In genomic region chr19:47755625-47756024, GRCm38 (mm10) we compare ENCODE assay signal across 10 mouse cellular contexts. TPM values are rescaled to one million over a fixed set of nuclear protein-coding genes. Genes with fewer than 3 reads are reported as not detected.
DNase-seq lines count a peak whose midpoint lies in the region; ATAC-seq and TF ChIP-seq lines count a peak whose summit lies in the region.
"Had no signal": no experiment of that assay in that cellular context is flagged by ENCODE, and none has a peak within 500 bp of the region (broad histone marks: within the 10 kb centered on the region; RNA-seq: fewer than 3 reads in every experiment).

No protein-coding gene starts in this region.

- no peaks in the 10 kb centered on the region for H3K27me3 ChIP-seq in thymus, adult 2 months (ENCODE audit: control insufficient read depth, insufficient read depth, low read length)
- H3K27me3 ChIP-seq in heart, embryonic 12.5 days (replicated peaks) = no peaks in the 10 kb centered on the region
- H3K27me3 ChIP-seq in liver, embryonic 15.5 days = no peaks in the 10 kb centered on the region
- H3K27me3 ChIP-seq in stomach, postnatal 0 days (ENCODE audit: control insufficient read depth, insufficient read depth, low read length) = no peaks in the 10 kb centered on the region
- H3K27me3 ChIP-seq: embryonic facial prominence, embryonic 12.5 days; hindbrain, embryonic 15.5 days had no signal

- ATAC-seq in heart, embryonic 12.5 days (ENCODE audit: insufficient number of reproducible peaks, low FRiP score) = no peak
- no peak for ATAC-seq in liver, embryonic 15.5 days (ENCODE audit: insufficient read depth)
- peak; percentile 53; the same call in 1 of the 2 replicates for ATAC-seq in stomach, postnatal 0 days (ENCODE audit: low FRiP score, low TSS enrichment)

- H3K27ac ChIP-seq in thymus, adult 2 months (ENCODE audit: control insufficient read depth, insufficient read depth, low read length) = no peak overlapping the region
- no peak overlapping the region for H3K27ac ChIP-seq in heart, embryonic 12.5 days (ENCODE audit: poor library complexity, severe bottlenecking)
- H3K27ac ChIP-seq in liver, embryonic 15.5 days (replicated peaks) = no peak overlapping the region
- H3K27ac ChIP-seq in stomach, postnatal 0 days (replicated peaks) = no peak overlapping the region
- H3K27ac ChIP-seq: embryonic facial prominence, embryonic 12.5 days; hindbrain, embryonic 15.5 days had no signal

- H3K9me3 ChIP-seq in heart, embryonic 12.5 days (replicated peaks) = no peaks in the 10 kb centered on the region
- H3K9me3 ChIP-seq in liver, embryonic 15.5 days (replicated peaks) = no peaks in the 10 kb centered on the region
- no peaks in the 10 kb centered on the region for H3K9me3 ChIP-seq in stomach, postnatal 0 days (ENCODE audit: control insufficient read depth, low read length)
- H3K9me3 ChIP-seq: embryonic facial prominence, embryonic 12.5 days; hindbrain, embryonic 15.5 days had no signal

- no peak for TF ChIP-seq EP300 in stomach, postnatal 0 days (optimal IDR thresholded peaks at IDR 0.05)

- DNase-seq in thymus, adult 2 months = no peak
- DNase-seq in thymus, postnatal 0 days (ENCODE audit: low spot score) = no peak
- DNase-seq in stomach, postnatal 0 days (ENCODE audit: low spot score) = peak; percentile 20
- DNase-seq in cerebellum, adult 9-10 months = no peak
- no peak for DNase-seq in layer of hippocampus, postnatal 10 days (ENCODE audit: low spot score in 2 of 2)
- DNase-seq in left cerebral cortex, postnatal 14 days (ENCODE audit: low spot score in 2 of 2) = no peak

- H3K9ac ChIP-seq in heart, embryonic 12.5 days = no peak overlapping the region
- H3K9ac ChIP-seq in liver, embryonic 15.5 days = no peak overlapping the region
- no peak overlapping the region for H3K9ac ChIP-seq in stomach, postnatal 0 days (ENCODE audit: low read length)
- H3K9ac ChIP-seq: embryonic facial prominence, embryonic 12.5 days; hindbrain, embryonic 15.5 days had no signal

- no peak for TF ChIP-seq POLR2A in thymus, adult 2 months (IDR thresholded peaks at IDR 0.05; ENCODE audit: control insufficient read depth, extremely low read depth, insufficient read depth, low read length, poor library complexity)

- H3K4me3 ChIP-seq in thymus, adult 2 months (ENCODE audit: control insufficient read depth, insufficient read depth, low read length) = peak overlapping the region; percentile 37
- peak overlapping the region; percentile 34 for H3K4me3 ChIP-seq in heart, embryonic 12.5 days
- no peak overlapping the region for H3K4me3 ChIP-seq in liver, embryonic 15.5 days (replicated peaks)
- no peak overlapping the region; the same call in 1 of the 2 replicates for H3K4me3 ChIP-seq in stomach, postnatal 0 days (ENCODE audit: low read depth, low read length)
- H3K4me3 ChIP-seq: embryonic facial prominence, embryonic 12.5 days; hindbrain, embryonic 15.5 days had no signal

- 88% methylated on average over 19 of the region's 19 CpGs for WGBS in thymus, adult 2 months
- WGBS in heart, embryonic 12.5 days = 39% methylated on average over 19 of the region's 19 CpGs
- 58% methylated on average over 19 of the region's 19 CpGs for WGBS in liver, embryonic 15.5 days (ENCODE audit: insufficient replicate concordance)
- 62% methylated on average over 19 of the region's 19 CpGs for WGBS in stomach, postnatal 0 days

- no peak for TF ChIP-seq CTCF in thymus, adult 2 months (IDR thresholded peaks at IDR 0.05; ENCODE audit: borderline replicate concordance, control insufficient read depth, extremely low read depth, insufficient read depth, low read length, poor library complexity)
- 0 out of 2 replicates have a peak, but pooled peaks have one; percentile 5 for TF ChIP-seq CTCF in stomach, postnatal 0 days (IDR thresholded peaks at IDR 0.05; ENCODE audit: low read depth)

- H3K4me2 ChIP-seq in heart, embryonic 12.5 days = peak overlapping the region; percentile 65
- 0 out of 2 replicates have a peak overlapping the region, but pooled peaks have one; percentile 16 for H3K4me2 ChIP-seq in liver, embryonic 15.5 days
- peak overlapping the region; percentile 36; the same call in 1 of the 2 replicates for H3K4me2 ChIP-seq in stomach, postnatal 0 days (replicated peaks; ENCODE audit: low read depth)
- H3K4me2 ChIP-seq: embryonic facial prominence, embryonic 12.5 days; hindbrain, embryonic 15.5 days had no signal

- intact Hi-C loops in left cerebral cortex, postnatal 14 days (cut with DNase I) = no loop called here

- no peaks in the 10 kb centered on the region; the same call in 1 of the 2 replicates for H3K4me1 ChIP-seq in thymus, adult 2 months (replicated peaks; ENCODE audit: control insufficient read depth, insufficient read depth, low read length)
- no peaks in the 10 kb centered on the region for H3K4me1 ChIP-seq in heart, embryonic 12.5 days (replicated peaks)
- H3K4me1 ChIP-seq in liver, embryonic 15.5 days (replicated peaks) = no peaks in the 10 kb centered on the region
- no peaks in the 10 kb centered on the region for H3K4me1 ChIP-seq in stomach, postnatal 0 days (replicated peaks; ENCODE audit: control insufficient read depth, insufficient read depth)
- H3K4me1 ChIP-seq: embryonic facial prominence, embryonic 12.5 days; hindbrain, embryonic 15.5 days had no signal

- H3K36me3 ChIP-seq in thymus, adult 2 months (ENCODE audit: control insufficient read depth, insufficient read depth, low read length) = no peaks in the 10 kb centered on the region
- H3K36me3 ChIP-seq in heart, embryonic 12.5 days = no peaks in the 10 kb centered on the region
- H3K36me3 ChIP-seq in liver, embryonic 15.5 days (replicated peaks) = no peaks in the 10 kb centered on the region
- H3K36me3 ChIP-seq in stomach, postnatal 0 days (ENCODE audit: control insufficient read depth, insufficient read depth, low read length) = no peaks in the 10 kb centered on the region
- H3K36me3 ChIP-seq: embryonic facial prominence, embryonic 12.5 days; hindbrain, embryonic 15.5 days had no signal

RNA-seq across cellular contexts. Expression of gene Sfr1, which starts 24.1 kb away (rescaled TPM):
- polyA plus RNA-seq in thymus, adult 2 months (2012; rRNA removed) = 56.5 and 60.1 TPM in 2 replicates
- 165 and 186 TPM in 2 replicates for polyA plus RNA-seq in thymus, postnatal 0 days (2015; fragmentation: Nextera tagmentation; extraction: Ambion mirVana)
- polyA plus RNA-seq in heart, embryonic 12.5 days (2016; fragmentation: Nextera tagmentation; extraction: Ambion mirVana) = 258 and 263 TPM in 2 replicates
- polyA plus RNA-seq in liver, embryonic 15.5 days (2015; fragmentation: Nextera tagmentation; extraction: Ambion mirVana) = 53.7 and 60.6 TPM in 2 replicates
- polyA plus RNA-seq in stomach, postnatal 0 days (2015; fragmentation: Nextera tagmentation; extraction: Ambion mirVana) = 181 and 186 TPM in 2 replicates
- 100 to 1,000 TPM; 102 to 115 TPM for total RNA-seq in layer of hippocampus, postnatal 10 days (2021)
- total RNA-seq in left cerebral cortex, postnatal 14 days (2021) = 100 to 1,000 TPM in 1 of 2 experiments, 10 to 100 TPM in 1; 97.9 to 102 TPM

Comparison
In these comparisons a context has a peak if more than half of its experiments do, and no peak if none do; other contexts are left out.
1. H3K4me3 ChIP-seq: peak in thymus, adult 2 months (single experiment) and heart, embryonic 12.5 days (single experiment); none in liver, embryonic 15.5 days (single experiment) and stomach, postnatal 0 days (single experiment).
2. Peak in every context shown above with its lines, with median percentiles within 50 percentile points of each other: H3K4me2 ChIP-seq.